Mouse (Mus musculus): ENCODE results near the gene 2310009B15Rik. TPM values are rescaled to one million over a fixed set of nuclear protein-coding genes. Genes with fewer than 3 reads are reported as not detected.

The 2310009B15Rik gene
- total RNA-seq, 2 experiments from 2014 or later, result 8.9 to 10.0 TPM

GRCm38 (mm10) chr1:138843361-138844091, 13.1 kb downstream of the 2310009B15Rik start:
- no peak for DNase-seq (ENCODE audit: low spot score)
- intact Hi-C loops (cut with DNase I), result loop anchor here (5.0 kb wide), 2 partner anchors 84 to 119 kb away; partner anchors contain the start of gene Dennd1b

- intact Hi-C loops (cut with DNase I), result loop anchor here (5.0 kb wide), 2 partner anchors 85 to 120 kb away; partner anchors contain the start of gene Dennd1b
- DNase-seq (ENCODE audit: low spot score), result no peak
These were observed 13.9 kb downstream of the 2310009B15Rik start for GRCm38 (mm10) chr1:138842756-138843155.

- intact Hi-C loops (cut with DNase I), result loop anchor here (5.0 kb wide), 2 partner anchors 85 to 120 kb away; partner anchors contain the start of gene Dennd1b
- no peak for DNase-seq (ENCODE audit: low spot score)
These were observed 14.3 kb downstream of the 2310009B15Rik start for GRCm38 (mm10) chr1:138842315-138842714.

GRCm38 (mm10) chr1:138841306-138842095, 15.2 kb downstream of the 2310009B15Rik start:
- no peak for DNase-seq (ENCODE audit: low spot score)

GRCm38 (mm10) chr1:138840440-138841305, 16.0 kb downstream of the 2310009B15Rik start:
- DNase-seq (ENCODE audit: low spot score), result no peak

More at GRCm38 (mm10) chr1:138841306-138842095, 15.2 kb downstream of the 2310009B15Rik start:
- intact Hi-C loops (cut with DNase I), result loop anchor here (5.0 kb wide), 2 partner anchors 86 to 121 kb away; partner anchors contain the start of gene Dennd1b

GRCm38 (mm10) chr1:138839809-138840430, 16.7 kb downstream of the 2310009B15Rik start:
- intact Hi-C loops (cut with DNase I), result loop anchor here (5.0 kb wide), 2 partner anchors 87 to 122 kb away; partner anchors contain the start of gene Dennd1b
- DNase-seq (ENCODE audit: low spot score), result no peak

More at GRCm38 (mm10) chr1:138840440-138841305, 16.0 kb downstream of the 2310009B15Rik start:
- intact Hi-C loops (cut with DNase I), result loop anchor here (5.0 kb wide), 2 partner anchors 87 to 122 kb away; partner anchors contain the start of gene Dennd1b

- no peak for DNase-seq (ENCODE audit: low spot score)
- intact Hi-C loops (cut with DNase I), result no loop called here
These were observed 17.4 kb downstream of the 2310009B15Rik start for GRCm38 (mm10) chr1:138839291-138839690.

- no peak for DNase-seq (ENCODE audit: low spot score)
- intact Hi-C loops (cut with DNase I), result no loop called here
These were observed 18.6 kb downstream of the 2310009B15Rik start for GRCm38 (mm10) chr1:138837786-138838743.

- intact Hi-C loops (cut with DNase I), result loop anchor here (1.0 to 2.0 kb wide), 3 partner anchors 248 to 433 kb away; no protein-coding TSS in a partner anchor
These were observed 21.2 kb downstream of the 2310009B15Rik start for GRCm38 (mm10) chr1:138835355-138835900.

GRCm38 (mm10) chr1:138831309-138831708, 25.3 kb downstream of the 2310009B15Rik start:
- intact Hi-C loops (cut with DNase I), result no loop called here
- DNase-seq (ENCODE audit: low spot score), result no peak

More at GRCm38 (mm10) chr1:138835355-138835900, 21.2 kb downstream of the 2310009B15Rik start:
- no peak for DNase-seq (ENCODE audit: low spot score)

- DNase-seq (ENCODE audit: low spot score), result no peak
- intact Hi-C loops (cut with DNase I), result no loop called here
These were observed 29.8 kb downstream of the 2310009B15Rik start for GRCm38 (mm10) chr1:138826841-138827240.

GRCm38 (mm10) chr1:138822985-138823322, 33.7 kb downstream of the 2310009B15Rik start:
- intact Hi-C loops (cut with DNase I), result no loop called here
- no peak for DNase-seq (ENCODE audit: low spot score)

- intact Hi-C loops (cut with DNase I), result no loop called here
- DNase-seq (ENCODE audit: low spot score), result no peak
These were observed 34.2 kb downstream of the 2310009B15Rik start for GRCm38 (mm10) chr1:138822255-138822984.
